Mouse (Mus musculus) kidney, adult 2 months (tissue): ENCODE data around the gene Gdpd2.

Experiments used
- CTCF ChIP-seq: fragments of 200-500 bp; conservative IDR thresholded peaks from 2 replicates; pipeline ENCODE4 v1.5.1; 2011; ENCODE audit warnings: low read depth, mild to moderate bottlenecking, control low read depth, low read length, moderate library complexity, mixed read lengths; ENCODE audit not compliant: insufficient read depth, insufficient read length
- POLR2A ChIP-seq: fragments of 200-500 bp; IDR thresholded peaks from one replicate; pipeline ENCODE4 v1.6.1; 2011; ENCODE audit warnings: low read depth, low read length, control low read depth

DNA sequence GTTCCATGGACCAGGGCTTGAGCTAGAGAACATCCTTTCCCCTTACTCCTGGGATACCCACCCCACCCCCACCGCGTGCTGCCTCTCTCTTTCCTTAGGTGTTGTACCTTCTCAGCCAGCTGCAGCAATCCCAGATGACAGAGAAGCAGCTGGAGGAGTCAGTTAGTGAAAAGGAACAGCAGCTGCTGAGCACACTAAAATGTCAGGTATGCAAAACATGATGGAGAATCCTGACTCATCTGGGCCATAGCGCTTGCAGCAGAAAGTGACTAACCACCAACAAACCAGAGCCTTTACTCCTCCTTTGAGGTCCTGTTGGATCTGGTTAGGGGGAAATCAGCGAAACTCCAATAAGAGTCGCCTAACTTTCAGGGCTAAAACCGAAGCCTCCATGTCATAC lies 13.5 kb upstream of the Gdpd2 start:
- no peak for TF ChIP-seq POLR2A
- no peak for TF ChIP-seq CTCF
